Mouse (Mus musculus) MEL (cell line): ENCODE data around the gene Reg4. TPM values are rescaled to one million over a fixed set of nuclear protein-coding genes. Genes with fewer than 3 reads are reported as not detected.

Experiments
- DNase-seq: peaks from one replicate; pipeline ENCODE4 v3.0.0; 2011; ENCODE audit warnings: low read depth, low spot score
- H3K27ac ChIP-seq: 2 replicates; pipeline ENCODE4 v1.5.1; 2012; ENCODE audit warnings: low read depth, mild to moderate bottlenecking, control low read depth, low read length, moderate library complexity; ENCODE audit not compliant: control insufficient read depth
- H3K27me3 ChIP-seq, 2 experiments: fragments of 150-350 bp in 1 of 2; sonication (generic) in 1 of 2; 2 replicates each; pipeline ENCODE4 v1.6.1; 2012; ENCODE audit warnings: low read length in 2 of 2, mild to moderate bottlenecking in 2 of 2, improper control_type of control experiment in 1 of 2, moderate library complexity in 1 of 2; ENCODE audit not compliant: insufficient read depth in 2 of 2, control insufficient read depth in 1 of 2
- H3K36me3 ChIP-seq, 2 experiments: 2 replicates each; pipeline ENCODE4 v1.6.1; 2012 to 2014; ENCODE audit warnings: low read length in 2 of 2, improper control_type of control experiment in 1 of 2, inconsistent platforms in 1 of 2, mild to moderate bottlenecking in 1 of 2; ENCODE audit not compliant: insufficient read depth in 2 of 2, control insufficient read depth in 1 of 2
- H3K4me1 ChIP-seq, 2 experiments: fragments of 150-350 bp in 1 of 2; sonication (generic) in 1 of 2; 2 replicates each; pipeline ENCODE4 v1.6.1; 2012; ENCODE audit warnings: low read length in 2 of 2, improper control_type of control experiment in 1 of 2, mild to moderate bottlenecking in 1 of 2; ENCODE audit not compliant: insufficient read depth in 2 of 2, control insufficient read depth in 1 of 2
- H3K4me3 ChIP-seq, 2 experiments: fragments of 150-350 bp in 1 of 2; sonication (generic) in 1 of 2; 2 replicates each; pipeline ENCODE4 v1.5.1; 2012; ENCODE audit warnings: low read depth in 2 of 2, low read length in 2 of 2, mild to moderate bottlenecking in 2 of 2, moderate library complexity in 2 of 2, control low read depth in 1 of 2, improper control_type of control experiment in 1 of 2; ENCODE audit not compliant: control insufficient read depth in 1 of 2, insufficient read depth in 1 of 2
- H3K79me2 ChIP-seq: 2 replicates; pipeline ENCODE4 v1.6.1; 2012; ENCODE audit warnings: mild to moderate bottlenecking, low read length, moderate library complexity; ENCODE audit not compliant: control insufficient read depth, poor library complexity, insufficient read depth
- H3K9ac ChIP-seq: 2 replicates; pipeline ENCODE4 v1.6.1; 2012; ENCODE audit warnings: low read depth, mild to moderate bottlenecking, control low read depth, low read length, moderate library complexity; ENCODE audit not compliant: control insufficient read depth, poor library complexity, severe bottlenecking
- H3K9me3 ChIP-seq: fragments of 150-350 bp; sonication (generic); replicated peaks from 2 replicates; pipeline ENCODE4 v1.6.1; 2012; ENCODE audit warnings: mild to moderate bottlenecking, low read length, improper control_type of control experiment, moderate library complexity; ENCODE audit not compliant: insufficient read depth
- CTCF ChIP-seq, 3 experiments: IDR thresholded peaks in 2 of 3; conservative IDR thresholded peaks in 1 of 3; 2 replicates each; pipeline ENCODE4 v1.5.1; 2011 to 2012; ENCODE audit warnings: low read length in 3 of 3, low read depth in 2 of 3, mild to moderate bottlenecking in 2 of 3, improper control_type of control experiment in 1 of 3, inconsistent platforms in 1 of 3, mixed read lengths in 1 of 3, moderate library complexity in 1 of 3; ENCODE audit not compliant: control insufficient read depth in 1 of 3, insufficient read depth in 1 of 3, poor library complexity in 1 of 3, severe bottlenecking in 1 of 3
- ELF1 ChIP-seq: IDR thresholded peaks from 2 replicates; pipeline ENCODE4 v1.6.1; 2014; ENCODE audit warnings: low read depth, mild to moderate bottlenecking, inconsistent platforms, low read length, improper control_type of control experiment, moderate library complexity
- EP300 ChIP-seq, 2 experiments: IDR thresholded peaks; 2 replicates each; pipeline ENCODE4 v1.6.1; 2011; ENCODE audit warnings: improper control_type of control experiment in 2 of 2, low read length in 2 of 2, low read depth in 1 of 2, mild to moderate bottlenecking in 1 of 2
- KAT2A ChIP-seq: conservative IDR thresholded peaks from 2 replicates; pipeline ENCODE4 v1.6.1; 2012; ENCODE audit warnings: low read depth, low read length, improper control_type of control experiment, inconsistent platforms
- MAFK ChIP-seq: IDR thresholded peaks from 2 replicates; pipeline ENCODE4 v1.6.1; 2011; ENCODE audit warnings: low read depth, mild to moderate bottlenecking, low read length, improper control_type of control experiment, borderline replicate concordance
- MAX ChIP-seq: IDR thresholded peaks from 2 replicates; pipeline ENCODE4 v1.6.1; 2011; ENCODE audit warnings: low read length, improper control_type of control experiment
- MAZ ChIP-seq: IDR thresholded peaks from 2 replicates; pipeline ENCODE4 v1.6.1; 2012; ENCODE audit warnings: low read depth, mild to moderate bottlenecking, inconsistent platforms, low read length, improper control_type of control experiment
- MXI1 ChIP-seq: IDR thresholded peaks from 2 replicates; pipeline ENCODE4 v1.6.1; 2011; ENCODE audit warnings: mild to moderate bottlenecking, low read depth, low read length, improper control_type of control experiment
- MYB ChIP-seq: IDR thresholded peaks from 2 replicates; pipeline ENCODE4 v1.6.1; 2011; ENCODE audit warnings: mild to moderate bottlenecking, low read depth, low read length, improper control_type of control experiment
- NRF1 ChIP-seq: IDR thresholded peaks from 2 replicates; pipeline ENCODE4 v1.6.1; 2014; ENCODE audit warnings: low read depth, mild to moderate bottlenecking, inconsistent platforms, low read length, improper control_type of control experiment, moderate library complexity; ENCODE audit not compliant: poor library complexity, insufficient read depth, severe bottlenecking
- POLR2A ChIP-seq, 2 experiments: IDR thresholded peaks; 2 replicates each; pipeline ENCODE4 v1.6.1; 2011 to 2012; ENCODE audit warnings: low read length in 2 of 2, mild to moderate bottlenecking in 2 of 2, control low read depth in 1 of 2, improper control_type of control experiment in 1 of 2, low read depth in 1 of 2, moderate library complexity in 1 of 2; ENCODE audit not compliant: control insufficient read depth in 1 of 2, insufficient read depth in 1 of 2, poor library complexity in 1 of 2
- POLR2AphosphoS2 ChIP-seq: IDR thresholded peaks from 2 replicates; pipeline ENCODE4 v1.6.1; 2011; ENCODE audit warnings: low read length, improper control_type of control experiment
- SMC3 ChIP-seq: IDR thresholded peaks from 2 replicates; pipeline ENCODE4 v1.6.1; 2011; ENCODE audit warnings: low read depth, low read length, improper control_type of control experiment
- TAL1 ChIP-seq: IDR thresholded peaks from 2 replicates; pipeline ENCODE4 v1.6.1; 2012; ENCODE audit warnings: mild to moderate bottlenecking, inconsistent platforms, low read length, moderate library complexity, mixed read lengths
- TCF12 ChIP-seq: IDR thresholded peaks from 2 replicates; pipeline ENCODE4 v1.6.1; 2014; ENCODE audit warnings: low read depth, mild to moderate bottlenecking, inconsistent platforms, low read length, improper control_type of control experiment, moderate library complexity
- UBTF ChIP-seq: IDR thresholded peaks from 2 replicates; pipeline ENCODE4 v1.6.1; 2012; ENCODE audit warnings: low read depth, mild to moderate bottlenecking, inconsistent platforms, low read length, improper control_type of control experiment, moderate library complexity, borderline replicate concordance; ENCODE audit not compliant: insufficient read depth
- ZC3H11A ChIP-seq: IDR thresholded peaks from 2 replicates; pipeline ENCODE4 v1.6.1; 2012; ENCODE audit warnings: low read depth, mild to moderate bottlenecking, inconsistent platforms, low read length, improper control_type of control experiment
- ZKSCAN1 ChIP-seq: IDR thresholded peaks from 2 replicates; pipeline ENCODE4 v1.6.1; 2012; ENCODE audit warnings: low read depth, mild to moderate bottlenecking, inconsistent platforms, low read length, improper control_type of control experiment, moderate library complexity
- ZMIZ1 ChIP-seq: IDR thresholded peaks from 2 replicates; pipeline ENCODE4 v1.6.1; 2012; ENCODE audit warnings: low read depth, mild to moderate bottlenecking, inconsistent platforms, low read length, improper control_type of control experiment, moderate library complexity
- ZNF384 ChIP-seq: IDR thresholded peaks from 2 replicates; pipeline ENCODE4 v1.6.1; 2012; ENCODE audit warnings: low read depth, mild to moderate bottlenecking, inconsistent platforms, low read length, improper control_type of control experiment
- polyA plus RNA-seq, 2 experiments: library from polyadenylated mRNA; stranded (reverse) in 1 of 2; unstranded in 1 of 2; fragments of >175 nt in 1 of 2; fragments of >200 nt in 1 of 2; gene quantifications; 2 replicates each; pipeline versions ENCODE4 v1.2.1 to v1.2.4; 2012; ENCODE audit warnings: low replicate concordance in 2 of 2, low read depth in 1 of 2; ENCODE audit not compliant: insufficient read length in 2 of 2, insufficient read depth in 1 of 2, missing spikeins in 1 of 2
- total RNA-seq: library from RNA; depleted of rRNA; stranded (reverse); fragments of 300-350 nt; gene quantifications from 2 replicates; pipeline ENCODE4 v1.2.3, GENCODE M21; 2012

Reg4 gene
- total and polyA plus RNA-seq, 3 experiments = not detected

DNA sequence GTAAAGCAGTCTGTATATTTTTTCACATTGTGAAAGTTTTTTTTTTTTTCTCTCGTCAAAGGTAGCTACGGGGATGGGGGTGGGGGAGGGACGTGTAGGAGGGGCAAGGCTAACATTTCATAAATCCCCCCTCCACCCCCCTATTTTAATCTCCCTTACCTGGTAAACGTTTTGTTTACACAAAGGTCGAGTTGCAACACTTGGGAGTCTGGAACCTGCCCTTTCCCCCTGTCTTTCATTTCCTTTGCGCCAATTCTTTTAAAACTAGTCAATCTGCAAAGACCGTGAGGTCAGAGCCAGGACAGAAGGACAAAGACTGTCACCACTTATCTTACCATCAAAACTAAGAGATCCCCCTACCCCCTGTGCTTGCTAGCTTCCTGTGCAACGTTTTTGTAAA is 23.9 kb downstream of the Reg4 start:
- H3K4me3 ChIP-seq = no peak overlapping the region
- peaks cover 4 to 7% of the 10 kb centered on the region in 2 experiments; a peak in 2 of 4 replicates for H3K4me1 ChIP-seq
- no peak for TF ChIP-seq ZNF384
- TF ChIP-seq UBTF = no peak
- no peak for TF ChIP-seq SMC3
- no peak for TF ChIP-seq ELF1
- TF ChIP-seq ZMIZ1 = no peak
- TF ChIP-seq MYB = no peak
- no peak for TF ChIP-seq KAT2A
- TF ChIP-seq TAL1 = no peak
- no peak for TF ChIP-seq ZC3H11A
- TF ChIP-seq MXI1 = no peak
- TF ChIP-seq ZKSCAN1 = no peak
- no peak for TF ChIP-seq MAFK
- TF ChIP-seq CTCF (IDR thresholded peaks at IDR 0.05 in 2 of 3, conservative IDR thresholded peaks at IDR 0.05 in 1 of 3; ENCODE audit: control insufficient read depth in 1 of 3, insufficient read depth in 1 of 3, low read depth in 2 of 3, low read length in 3 of 3, poor library complexity in 1 of 3, severe bottlenecking in 1 of 3) = no peak
- no peak for TF ChIP-seq POLR2AphosphoS2
- TF ChIP-seq NRF1 = no peak
- TF ChIP-seq POLR2A (IDR thresholded peaks at IDR 0.05; ENCODE audit: control insufficient read depth in 1 of 2, insufficient read depth in 1 of 2, low read depth in 1 of 2, low read length in 2 of 2, poor library complexity in 1 of 2) = no peak
- TF ChIP-seq MAZ = no peak
- TF ChIP-seq MAX = no peak
- no peaks in the 10 kb centered on the region for H3K9me3 ChIP-seq
- H3K27ac ChIP-seq = no peak overlapping the region
- H3K36me3 ChIP-seq = no peaks in the 10 kb centered on the region; a peak in 1 of 4 replicates
- no peaks in the 10 kb centered on the region for H3K27me3 ChIP-seq
- no peaks in the 10 kb centered on the region for H3K79me2 ChIP-seq
- H3K9ac ChIP-seq = no peak overlapping the region
- DNase-seq = no peak

- peak; percentile 57; the same call in 1 of the 2 replicates for TF ChIP-seq TCF12
- TF ChIP-seq EP300 (IDR thresholded peaks at IDR 0.05; ENCODE audit: low read depth in 1 of 2, low read length in 2 of 2) = no peak
- TF ChIP-seq, all 39 proteins: peak for 1
- no peaks in the 10 kb centered on the region for H3K27me3 ChIP-seq
- H3K4me3 ChIP-seq = no peak overlapping the region
- no peak for DNase-seq
- peaks cover 4 to 7% of the 10 kb centered on the region in 2 experiments; a peak in 2 of 4 replicates for H3K4me1 ChIP-seq
- H3K9me3 ChIP-seq = no peaks in the 10 kb centered on the region
- H3K27ac ChIP-seq = no peak overlapping the region
- H3K36me3 ChIP-seq = no peaks in the 10 kb centered on the region; a peak in 1 of 4 replicates
- H3K79me2 ChIP-seq = no peaks in the 10 kb centered on the region
- H3K9ac ChIP-seq = no peak overlapping the region
Measured at GRCm38 (mm10) chr3:98246985-98247751, 25.2 kb downstream of the Reg4 start.
